Mouse (Mus musculus) monocyte, adult 59 days (primary cell): ENCODE measurements around the gene Rad51d. TPM values are rescaled to one million over a fixed set of nuclear protein-coding genes. Genes with fewer than 3 reads are reported as not detected.

Experiments used
- total RNA-seq, 2 experiments: library from RNA; stranded (reverse); gene quantifications; one replicate each; pipeline ENCODE4 v1.2.4; 2023

The Rad51d gene
- 10 to 100 TPM; 10.4 to 12.5 TPM for total RNA-seq

DNA sequence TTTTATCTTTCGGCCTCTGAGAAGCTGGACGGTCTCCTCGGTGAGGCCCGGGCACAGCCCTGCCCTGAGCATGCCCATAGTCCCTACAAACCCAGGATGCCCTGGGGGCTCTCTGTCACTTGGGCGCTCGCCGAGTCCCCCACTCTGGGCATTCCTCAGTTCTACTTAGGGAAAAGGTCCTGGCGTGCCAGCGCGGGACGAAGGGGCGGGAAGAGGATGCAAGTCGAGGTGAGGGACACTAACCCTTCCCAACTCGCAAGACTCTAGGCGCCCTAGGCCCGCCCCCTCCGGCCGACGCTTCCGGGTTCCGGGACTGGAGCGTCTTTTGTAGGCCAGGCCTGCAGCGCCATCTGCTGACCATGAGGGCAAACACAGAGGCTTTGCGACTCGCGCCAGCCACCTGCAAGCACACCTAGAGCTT lies at the start of gene Rad51d:
Gene Rad51d (minus strand): TSS at position 273 of the 421 bp plus-strand sequence.

DNA sequence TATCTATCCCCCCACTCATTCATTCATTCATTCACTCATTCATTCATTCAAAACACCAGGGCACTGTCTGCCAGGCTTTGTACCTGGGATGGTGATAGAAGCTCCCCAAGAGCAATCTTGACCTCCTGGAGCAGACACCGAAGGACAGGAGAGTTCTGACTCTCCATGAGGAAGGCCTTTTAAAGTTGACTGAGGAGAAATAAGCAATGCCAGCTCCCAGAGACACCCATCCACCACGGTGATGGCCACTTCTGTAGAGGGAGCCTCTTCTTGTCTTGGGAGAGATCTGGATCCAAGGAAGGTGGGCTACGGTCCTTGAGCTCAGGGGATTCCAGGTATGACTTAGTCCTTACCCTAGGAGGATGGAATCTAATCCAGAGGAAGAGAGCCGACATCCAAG lies 19.8 kb upstream of the Rad51d start, which contains the start of gene Unc45b:
Gene Unc45b (plus strand): TSS at position 301 of the 400 bp plus-strand sequence.

DNA sequence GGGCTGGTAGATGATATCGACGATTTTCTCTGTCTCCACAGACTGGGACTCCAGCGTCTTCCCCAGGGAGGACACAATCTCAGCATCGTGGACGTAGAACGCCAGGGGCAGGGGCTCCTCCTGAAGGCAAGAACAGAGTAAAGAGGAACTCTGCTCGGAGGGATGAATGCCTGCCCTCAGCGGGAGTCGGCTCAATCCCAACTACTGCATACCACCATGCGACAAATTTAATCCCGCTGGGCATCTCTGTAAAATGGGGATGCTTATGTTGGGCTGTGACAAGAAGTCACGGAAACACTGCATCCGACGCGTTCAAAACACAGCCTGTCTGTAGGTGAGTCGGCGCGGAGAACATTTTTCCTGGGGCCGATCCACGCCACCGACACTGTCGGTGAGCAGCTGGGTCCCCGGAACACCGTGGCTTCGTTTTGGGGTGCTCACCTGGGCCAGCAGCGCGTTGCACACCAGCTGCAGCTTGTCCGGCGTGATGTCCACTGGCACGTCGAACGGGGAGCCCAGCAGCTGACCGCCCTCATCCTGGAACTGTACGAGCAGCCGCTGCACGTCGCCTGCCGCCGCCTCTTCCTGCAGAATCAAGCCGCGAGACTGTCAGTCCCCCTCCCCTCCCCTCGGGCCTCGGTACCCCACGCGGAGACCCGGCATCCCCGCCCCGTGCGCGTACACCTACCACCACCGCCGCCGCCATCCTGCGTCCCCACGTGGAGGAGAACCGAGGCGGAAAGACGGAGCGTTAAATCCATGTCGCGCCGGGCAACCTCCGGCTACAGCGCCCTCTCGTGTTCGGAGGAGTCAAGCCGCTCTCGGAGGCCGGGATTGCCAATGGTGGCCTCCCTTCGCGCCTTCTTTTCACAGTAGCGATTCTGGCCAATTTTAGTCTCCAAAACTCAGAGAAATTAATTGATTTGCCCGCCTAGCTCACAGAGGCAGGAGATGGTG lies 17.5 kb upstream of the Rad51d start, which contains the start of gene Nle1:
Gene Nle1 (minus strand): TSS at position 761 of the 957 bp plus-strand sequence.

DNA sequence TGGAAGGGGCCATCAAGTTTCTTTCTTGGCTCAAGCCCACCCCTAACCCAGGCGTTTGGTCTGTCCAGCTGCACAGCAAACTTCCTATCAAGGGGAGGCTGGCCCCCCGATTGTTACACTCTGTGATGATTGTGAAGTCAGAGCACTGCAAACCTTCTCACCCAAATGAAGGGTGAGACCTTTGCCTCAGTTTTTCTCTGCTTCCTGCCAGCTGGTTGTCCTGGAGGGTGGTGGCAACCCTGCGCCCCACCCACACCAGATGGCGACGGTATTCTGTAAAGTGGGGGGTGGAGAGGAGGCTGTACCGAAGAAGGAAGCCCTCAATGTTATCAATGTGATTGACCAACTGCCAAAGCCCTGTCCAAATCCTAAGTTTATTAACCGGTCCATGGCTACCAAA lies 1.5 kb upstream of the Rad51d start, which contains the start of gene Fndc8:
Gene Fndc8 (plus strand): TSS at position 189 of the 400 bp plus-strand sequence.

DNA sequence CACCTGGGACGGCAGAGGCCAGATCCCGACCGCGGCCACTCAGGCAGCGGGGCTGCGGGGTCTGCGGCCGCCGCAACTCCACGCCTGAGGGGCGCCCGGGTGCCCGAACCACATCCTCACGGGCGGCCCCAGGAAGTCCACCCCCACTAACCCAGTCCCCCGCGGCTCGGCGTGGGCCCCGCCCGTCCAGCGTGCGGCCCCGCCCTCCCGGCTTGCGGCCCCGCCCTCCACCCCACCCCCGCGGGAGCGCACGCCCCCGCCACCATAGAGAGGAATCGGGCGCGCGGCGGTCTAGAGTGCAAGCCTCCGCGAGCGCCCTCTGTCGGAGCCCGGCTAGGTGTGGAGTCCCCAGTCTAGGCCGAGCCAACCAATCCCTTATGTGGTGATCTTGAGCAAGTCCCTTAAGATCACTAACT lies 19.4 kb downstream of the Rad51d start, which contains the start of gene Rffl:
Gene Rffl (minus strand): TSS at position 180 of the 416 bp plus-strand sequence.

Other genes with a start within 250 kb of the Rad51d start
- gene Cct6b, start 126.3 kb downstream of the Rad51d start, total RNA-seq: not detected
- 10 to 100 TPM; 24.6 to 25.1 TPM for gene Zfp830, start 126.3 kb downstream of the Rad51d start, total RNA-seq
- 10 to 100 TPM; 21.9 to 23.8 TPM for gene Lig3, start 109.5 kb downstream of the Rad51d start, total RNA-seq
- gene Rffl, start 19.4 kb downstream of the Rad51d start, total RNA-seq: 10 to 100 TPM; 23.6 to 28.6 TPM
- not detected for gene Fndc8, start 1.5 kb upstream of the Rad51d start, total RNA-seq
- 10 to 100 TPM; 18.0 to 21.9 TPM for gene Nle1, start 17.8 kb upstream of the Rad51d start, total RNA-seq
- not detected for gene Unc45b, start 19.9 kb upstream of the Rad51d start, total RNA-seq
- gene Slfn5, start 60.7 kb upstream of the Rad51d start, total RNA-seq: 100 to 1,000 TPM; 129 to 144 TPM
- 10 to 100 TPM; 19.5 to 25.4 TPM for gene Slfn9, start 101.2 kb upstream of the Rad51d start, total RNA-seq
- 10 to 100 TPM; 36.2 to 41.8 TPM for gene Slfn8, start 130.2 kb upstream of the Rad51d start, total RNA-seq
- 100 to 1,000 TPM; 246 to 268 TPM for gene Slfn2, start 174.5 kb upstream of the Rad51d start, total RNA-seq
- 10 to 100 TPM; 36.6 to 49.4 TPM for gene Slfn1, start 226.2 kb upstream of the Rad51d start, total RNA-seq